Comparison of ENCODE assay signal across 13 mouse cellular contexts in the genomic region with DNA sequence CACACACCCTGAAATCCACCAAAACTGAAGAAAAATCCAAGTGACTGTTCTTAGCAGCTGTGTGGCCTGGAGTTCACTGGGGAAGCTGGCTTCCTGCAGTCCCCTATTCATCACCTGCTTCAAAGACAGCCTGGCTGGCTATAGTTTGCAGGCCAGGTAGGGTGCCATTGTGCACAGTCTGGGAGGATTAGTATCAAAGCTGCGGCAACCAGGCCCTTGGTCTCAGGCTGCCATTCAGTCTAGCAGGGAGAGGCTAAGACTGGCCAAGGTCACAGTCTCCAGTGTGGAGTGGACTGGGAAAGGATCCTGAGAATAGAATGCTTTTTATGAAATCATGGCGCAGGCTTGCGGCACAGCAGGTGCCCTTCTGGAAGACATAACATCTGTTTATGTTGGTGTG.
DNase-seq lines count a peak whose midpoint lies in the region; ATAC-seq lines count a peak whose summit lies in the region.
"Had no signal": no experiment of that assay in that cellular context is flagged by ENCODE, and none has a peak within 500 bp of the region (broad histone marks: within the 10 kb centered on the region; RNA-seq: fewer than 3 reads in every experiment).

No protein-coding gene starts in this region.

- H3K27me3 ChIP-seq in forebrain, embryonic 10.5 days (ENCODE audit: poor library complexity, severe bottlenecking) = 0 out of 2 replicates have a peak, but pooled peaks cover 3% of the 10 kb centered on the region
- no peaks in the 10 kb centered on the region for H3K27me3 ChIP-seq in limb, embryonic 12.5 days
- H3K27me3 ChIP-seq: limb, embryonic 15.5 days; megakaryocyte, embryonic 14.5 days had no signal

- 35% methylated on average over 3 of the region's 3 CpGs for WGBS in forebrain, embryonic 10.5 days
- 42% methylated on average over 3 of the region's 3 CpGs for WGBS in limb, embryonic 12.5 days

- H3K4me1 ChIP-seq in forebrain, embryonic 10.5 days = peaks cover 19% of the 10 kb centered on the region
- H3K4me1 ChIP-seq in limb, embryonic 12.5 days (replicated peaks) = 0 out of 2 replicates have a peak, but pooled peaks cover 5% of the 10 kb centered on the region
- H3K4me1 ChIP-seq: heart, embryonic 10.5 days; limb, embryonic 15.5 days; megakaryocyte, embryonic 14.5 days had no signal

- no peak for ATAC-seq in limb, embryonic 12.5 days (ENCODE audit: insufficient number of reproducible peaks, insufficient read depth, low FRiP score, low TSS enrichment, low read depth)
- no peak for ATAC-seq in erythroblast, adult 5-6 weeks (replicated peaks; ENCODE audit: low FRiP score, poor library complexity, severe bottlenecking)

- no peak overlapping the region for H3K4me2 ChIP-seq in limb, embryonic 12.5 days
- H3K4me2 ChIP-seq: limb, embryonic 15.5 days had no signal

- DNase-seq in right cerebral cortex, adult 2 months (ENCODE audit: low spot score in 2 of 2) = peak; percentile 12 to 34
- DNase-seq in right cerebral cortex, postnatal 4 days = no peak
- peak; percentile 55 for DNase-seq in forebrain, embryonic 10.5 days (ENCODE audit: extremely low spot score, low spot score)
- peak; percentile 24 for DNase-seq in retina, embryonic 14.5 days (ENCODE audit: low spot score)
- DNase-seq in spleen, adult 18-20 months = no peak
- DNase-seq in urinary bladder, postnatal 36 days (ENCODE audit: low spot score in 2 of 2) = no peak
- DNase-seq: kidney, adult 2 months had no signal

- no peaks in the 10 kb centered on the region for H3K9me3 ChIP-seq in forebrain, embryonic 10.5 days
- no peaks in the 10 kb centered on the region for H3K9me3 ChIP-seq in limb, embryonic 12.5 days
- H3K9me3 ChIP-seq: heart, embryonic 10.5 days; limb, embryonic 15.5 days; megakaryocyte, embryonic 14.5 days had no signal

- no peak overlapping the region; the same call in 1 of the 2 replicates for H3K4me3 ChIP-seq in forebrain, embryonic 10.5 days
- no peak overlapping the region for H3K4me3 ChIP-seq in limb, embryonic 12.5 days (replicated peaks)
- H3K4me3 ChIP-seq: heart, embryonic 10.5 days; limb, embryonic 15.5 days; megakaryocyte, embryonic 14.5 days had no signal

- peak overlapping the region; percentile 45; the same call in 1 of the 2 replicates for H3K27ac ChIP-seq in forebrain, embryonic 10.5 days
- H3K27ac ChIP-seq in limb, embryonic 12.5 days = peak overlapping the region; percentile 64; the same call in 1 of the 2 replicates
- H3K27ac ChIP-seq: heart, embryonic 10.5 days; limb, embryonic 15.5 days had no signal

- no peaks in the 10 kb centered on the region for H3K36me3 ChIP-seq in forebrain, embryonic 10.5 days (replicated peaks)
- H3K36me3 ChIP-seq in limb, embryonic 12.5 days = no peaks in the 10 kb centered on the region
- H3K36me3 ChIP-seq: G1E; heart, embryonic 10.5 days; limb, embryonic 15.5 days had no signal

- no peak overlapping the region for H3K9ac ChIP-seq in limb, embryonic 12.5 days (replicated peaks)
- H3K9ac ChIP-seq: limb, embryonic 15.5 days had no signal

Comparison
In these comparisons a context has a peak if more than half of its experiments do, and no peak if none do; other contexts are left out.
1. DNase-seq: peak in right cerebral cortex, adult 2 months (2 of 2), forebrain, embryonic 10.5 days (single experiment) and retina, embryonic 14.5 days (single experiment); none in right cerebral cortex, postnatal 4 days (single experiment), spleen, adult 18-20 months (0 of 2) and urinary bladder, postnatal 36 days (0 of 2).